Mouse (Mus musculus) liver, embryonic 14.5 days (tissue): ENCODE measurements at regions not wholly inside any gene's neighbourhood (a gene's known extent, or its start where the extent isn't known, plus 50 kb on each side); places are given as distances from the start of the nearest gene placed in this dataset.

Experiments used
- CTCF ChIP-seq: IDR thresholded peaks from 2 replicates; pipeline ENCODE4 v1.5.1; 2016; ENCODE audit warnings: antibody characterized with exemption, low read depth, control low read depth
- EP300 ChIP-seq: IDR thresholded peaks from 2 replicates; pipeline ENCODE4 v1.6.1; 2016; ENCODE audit warnings: antibody characterized with exemption, low read depth

DNA sequence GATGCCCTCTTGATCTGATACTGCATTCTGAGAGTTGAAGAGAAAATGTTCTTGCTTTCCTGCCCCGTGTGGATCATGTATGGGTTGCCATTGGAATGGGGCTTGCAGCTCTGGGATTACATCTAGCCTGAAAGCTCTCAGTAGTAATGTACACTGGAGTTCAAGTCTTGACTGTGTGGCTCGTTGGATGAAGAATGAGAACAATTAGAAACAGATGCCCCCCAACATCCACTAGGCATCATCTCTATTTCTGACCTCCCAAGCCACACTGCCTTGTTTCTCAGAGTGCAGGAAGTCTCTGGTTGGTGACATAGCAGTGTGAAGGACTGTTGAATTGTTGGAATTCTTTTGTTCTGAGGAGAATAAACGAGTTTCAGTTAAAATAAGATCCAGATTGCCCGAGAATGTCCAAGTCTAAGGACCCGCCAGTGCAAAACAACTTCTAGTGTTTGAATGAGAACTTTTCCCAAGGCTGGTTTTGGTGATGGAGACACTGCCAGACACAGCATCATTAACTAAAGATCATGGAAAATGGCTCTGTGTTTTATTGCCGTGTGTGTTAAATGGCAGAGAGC, 272.4 kb downstream of the 1500009L16Rik start:
- no peak for TF ChIP-seq CTCF
- no peak for TF ChIP-seq EP300
